Mouse (Mus musculus): ENCODE results near the gene Pold1. TPM values are rescaled to one million over a fixed set of nuclear protein-coding genes. Genes with fewer than 3 reads are reported as not detected.
A peak's percentile ranks its signal among the peaks of the same experiment; 100 is the strongest.

Gene Pold1
- total RNA-seq, 1 experiment: 108 TPM

DNA sequence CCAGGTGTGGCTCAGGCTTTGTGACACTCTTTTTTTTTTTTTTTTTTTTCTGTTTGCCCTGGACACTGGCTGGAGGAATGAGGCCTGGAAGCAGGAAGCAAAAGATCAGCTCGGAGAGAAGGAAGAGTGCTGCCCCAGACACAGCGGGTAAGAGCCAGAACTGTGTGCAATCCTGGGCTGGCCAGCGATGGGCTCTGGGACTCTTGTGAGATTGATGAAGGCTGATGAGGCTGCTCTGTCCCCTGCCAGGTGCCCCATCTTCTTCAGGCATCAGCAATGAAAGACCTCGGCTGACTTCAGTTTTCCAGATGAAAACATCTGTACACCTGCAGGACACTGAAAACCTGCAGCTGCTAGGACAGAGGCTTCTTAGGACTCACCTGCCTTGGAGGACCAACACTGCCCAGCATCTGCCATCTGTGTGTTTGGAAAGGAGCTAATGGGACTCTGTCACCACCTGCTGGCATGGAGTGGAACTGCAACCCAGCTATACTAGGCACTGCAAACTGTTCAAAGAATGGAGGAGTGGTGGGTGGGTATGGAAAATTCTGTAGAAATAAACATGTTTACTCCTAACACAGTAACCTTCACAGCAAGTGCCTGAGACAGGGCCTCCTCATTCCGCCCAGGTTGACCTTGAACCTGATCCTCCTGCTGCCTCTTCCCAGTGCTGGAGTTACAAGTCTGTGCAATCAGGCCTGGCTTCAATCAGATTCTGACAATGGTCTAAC lies 63.6 kb downstream of the Pold1 start:
- H3K9ac ChIP-seq (ENCODE audit: insufficient read depth, low read depth, low read length, poor library complexity, severe bottlenecking): no peak overlapping the region
- TF ChIP-seq ZC3H11A (IDR thresholded peaks at IDR 0.05; ENCODE audit: borderline replicate concordance, low read depth, low read length): peak; percentile 74
- no peak for TF ChIP-seq HCFC1 (IDR thresholded peaks at IDR 0.05; ENCODE audit: borderline replicate concordance, insufficient read depth, low read length)
- 0 out of 2 replicates have a peak, but pooled peaks have one; percentile 7 for TF ChIP-seq MAFK (IDR thresholded peaks at IDR 0.05; ENCODE audit: insufficient read depth, low read depth, low read length)
- in situ Hi-C loops (cut with MboI; ENCODE audit: low sequenced_read_pairs in 2 of 2, unreplicated experiment in 2 of 2): no loop called here
- DNase-seq (ENCODE audit: low read depth, low spot score): peak; percentile 79
- peaks cover 0 to 16% of the 10 kb centered on the region in 2 experiments; a peak in 1 of 4 replicates for H3K4me1 ChIP-seq (ENCODE audit: control insufficient read depth in 2 of 2, insufficient read depth in 2 of 2, low read length in 2 of 2, poor library complexity in 1 of 2)
- H3K36me3 ChIP-seq (ENCODE audit: control insufficient read depth, insufficient read depth, low read length, poor library complexity, severe bottlenecking): peaks cover 13% of the 10 kb centered on the region; the same call in 1 of the 2 replicates
- no peak overlapping the region for H3K27ac ChIP-seq (ENCODE audit: insufficient read depth, low read depth, low read length, poor library complexity, severe bottlenecking)
- H3K9me3 ChIP-seq (ENCODE audit: control insufficient read depth, insufficient read depth, low read depth, low read length): no peaks in the 10 kb centered on the region
- no peak overlapping the region for H3K4me3 ChIP-seq (ENCODE audit: insufficient read depth in 1 of 2, low read depth in 1 of 2, low read length in 2 of 2, poor library complexity in 1 of 2, severe bottlenecking in 1 of 2)

DNA sequence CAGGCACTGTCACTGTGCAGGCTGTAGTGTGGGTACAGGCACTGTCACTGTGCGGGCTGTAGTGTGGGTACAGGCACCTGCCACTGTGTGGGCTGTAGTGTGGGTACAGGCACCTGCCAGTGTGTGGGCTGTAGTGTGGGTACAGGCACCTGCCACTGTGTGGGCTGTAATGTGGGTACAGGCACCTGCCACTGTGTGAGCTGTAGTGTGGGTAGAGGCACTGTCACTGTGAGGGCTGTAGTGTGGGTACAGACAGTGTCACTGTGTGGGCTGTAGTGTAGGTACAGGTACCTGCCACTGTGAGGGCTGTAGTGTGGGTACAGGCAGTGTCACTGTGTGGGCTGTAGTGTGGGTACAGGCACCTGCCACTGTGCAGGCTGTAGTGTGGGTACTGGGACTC lies 64.5 kb downstream of the Pold1 start:
- no peak for DNase-seq (ENCODE audit: low read depth, low spot score)
- no peak overlapping the region for H3K27ac ChIP-seq (ENCODE audit: insufficient read depth, low read depth, low read length, poor library complexity, severe bottlenecking)

DNA sequence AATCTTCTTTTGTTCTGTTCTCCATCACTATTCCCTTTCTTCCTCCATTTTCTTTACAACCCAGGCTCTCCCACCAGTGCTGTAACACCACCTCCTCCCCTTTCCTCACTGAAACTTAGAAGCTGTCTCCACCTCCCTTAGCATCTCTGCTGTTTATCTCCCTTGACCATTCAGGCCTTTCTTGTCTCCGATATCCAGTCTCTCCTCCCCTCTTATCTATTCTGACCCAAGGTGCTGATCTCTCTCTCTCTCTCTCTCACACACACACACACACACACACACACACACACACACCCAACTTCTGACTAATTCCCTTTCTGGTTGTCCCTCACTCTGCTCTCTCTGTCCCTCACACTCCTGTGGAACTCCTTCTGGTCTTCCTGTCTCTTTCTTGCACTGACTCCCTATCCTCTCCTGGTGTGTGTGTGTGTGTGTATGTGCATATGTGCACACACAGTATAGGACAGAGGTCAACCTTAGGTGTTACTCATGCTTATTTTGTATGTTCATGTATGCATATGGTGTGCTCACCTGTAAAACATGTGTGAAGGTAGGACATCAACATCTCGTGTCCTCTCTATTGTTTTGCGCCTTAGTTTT lies 65.7 kb downstream of the Pold1 start:
- TF ChIP-seq CHD2 (IDR thresholded peaks at IDR 0.05; ENCODE audit: low read depth, low read length) (no peak), ZC3H11A (IDR thresholded peaks at IDR 0.05; ENCODE audit: borderline replicate concordance, low read depth, low read length) (no peak), HCFC1 (IDR thresholded peaks at IDR 0.05; ENCODE audit: borderline replicate concordance, insufficient read depth, low read length) (no peak), ZNF384 (IDR thresholded peaks at IDR 0.05; ENCODE audit: low read depth, low read length) (no peak), MAFK (IDR thresholded peaks at IDR 0.05; ENCODE audit: insufficient read depth, low read depth, low read length) (no peak)
- no peak overlapping the region for H3K27ac ChIP-seq (ENCODE audit: insufficient read depth, low read depth, low read length, poor library complexity, severe bottlenecking)
- in situ Hi-C loops (cut with MboI; ENCODE audit: low sequenced_read_pairs in 2 of 2, unreplicated experiment in 2 of 2): no loop called here
- no peaks in the 10 kb centered on the region; the same call in 1 of the 2 replicates for H3K36me3 ChIP-seq (ENCODE audit: control insufficient read depth, insufficient read depth, low read length, poor library complexity, severe bottlenecking)
- H3K9ac ChIP-seq (ENCODE audit: insufficient read depth, low read depth, low read length, poor library complexity, severe bottlenecking): no peak overlapping the region
- no peaks in the 10 kb centered on the region for H3K9me3 ChIP-seq (ENCODE audit: control insufficient read depth, insufficient read depth, low read depth, low read length)
- no peak overlapping the region for H3K4me3 ChIP-seq (ENCODE audit: insufficient read depth in 1 of 2, low read depth in 1 of 2, low read length in 2 of 2, poor library complexity in 1 of 2, severe bottlenecking in 1 of 2)
- DNase-seq (ENCODE audit: low read depth, low spot score): no peak
- H3K4me1 ChIP-seq (ENCODE audit: control insufficient read depth in 2 of 2, insufficient read depth in 2 of 2, low read length in 2 of 2, poor library complexity in 1 of 2): peaks cover 0 to 16% of the 10 kb centered on the region in 2 experiments; a peak in 1 of 4 replicates

More for the DNA sequence above, 64.5 kb downstream of the Pold1 start:
- in situ Hi-C loops (cut with MboI; ENCODE audit: low sequenced_read_pairs in 2 of 2, unreplicated experiment in 2 of 2): no loop called here
- no peaks in the 10 kb centered on the region for H3K9me3 ChIP-seq (ENCODE audit: control insufficient read depth, insufficient read depth, low read depth, low read length)
- TF ChIP-seq ZC3H11A (IDR thresholded peaks at IDR 0.05; ENCODE audit: borderline replicate concordance, low read depth, low read length) (no peak), CHD2 (IDR thresholded peaks at IDR 0.05; ENCODE audit: low read depth, low read length) (no peak), HCFC1 (IDR thresholded peaks at IDR 0.05; ENCODE audit: borderline replicate concordance, insufficient read depth, low read length) (no peak), MAFK (IDR thresholded peaks at IDR 0.05; ENCODE audit: insufficient read depth, low read depth, low read length) (no peak), ZNF384 (IDR thresholded peaks at IDR 0.05; ENCODE audit: low read depth, low read length) (no peak)
- no peak overlapping the region for H3K9ac ChIP-seq (ENCODE audit: insufficient read depth, low read depth, low read length, poor library complexity, severe bottlenecking)
- H3K4me1 ChIP-seq (ENCODE audit: control insufficient read depth in 2 of 2, insufficient read depth in 2 of 2, low read length in 2 of 2, poor library complexity in 1 of 2): peaks cover 0 to 16% of the 10 kb centered on the region in 2 experiments; a peak in 1 of 4 replicates
- H3K36me3 ChIP-seq (ENCODE audit: control insufficient read depth, insufficient read depth, low read length, poor library complexity, severe bottlenecking): peaks cover 8% of the 10 kb centered on the region; the same call in 1 of the 2 replicates
- H3K4me3 ChIP-seq (ENCODE audit: insufficient read depth in 1 of 2, low read depth in 1 of 2, low read length in 2 of 2, poor library complexity in 1 of 2, severe bottlenecking in 1 of 2): no peak overlapping the region

Other genes starting within 250 kb of the Pold1 start
- 2.2 TPM in 2 replicates for gene Clec11a, start 241.9 kb downstream of the Pold1 start, total RNA-seq (2012; rRNA removed)
- gene Shank1, start 238.6 kb downstream of the Pold1 start, total RNA-seq (2012; rRNA removed): 1.0 and 1.5 TPM in 2 replicates
- 5.8 and 8.0 TPM in 2 replicates for gene Syt3, start 164.7 kb downstream of the Pold1 start, total RNA-seq (2012; rRNA removed)
- 1.4 and 4.8 TPM in 2 replicates for gene 1700008O03Rik, start 163.0 kb downstream of the Pold1 start, total RNA-seq (2012; rRNA removed)
- gene Lrrc4b, start 119.8 kb downstream of the Pold1 start, total RNA-seq (2012; rRNA removed): 0.18 TPM in 1 of 2 replicates, not detected in the other
- not detected in 2 replicates for gene Aspdh, start 83.5 kb downstream of the Pold1 start, total RNA-seq (2012; rRNA removed)
- 18.6 and 18.9 TPM in 2 replicates for gene Josd2, start 80.9 kb downstream of the Pold1 start, total RNA-seq (2012; rRNA removed)
- gene Emc10, start 52.3 kb downstream of the Pold1 start, total RNA-seq (2012; rRNA removed): 64.2 and 104 TPM in 2 replicates
- 3.4 and 4.2 TPM in 2 replicates for gene Fam71e1, start 52.3 kb downstream of the Pold1 start, total RNA-seq (2012; rRNA removed)
- gene Mybpc2, start 24.2 kb downstream of the Pold1 start, total RNA-seq (2012; rRNA removed): 0.80 and 1.6 TPM in 2 replicates
- gene Spib, start 16.8 kb downstream of the Pold1 start, total RNA-seq (2012; rRNA removed): 0.67 and 0.90 TPM in 2 replicates
- 78.5 and 144 TPM in 2 replicates for gene Nr1h2, start 5.1 kb upstream of the Pold1 start, total RNA-seq (2012; rRNA removed)
- gene Napsa, start 23.5 kb upstream of the Pold1 start, total RNA-seq (2012; rRNA removed): 13.7 and 52.5 TPM in 2 replicates
- gene Kcnc3, start 41.8 kb upstream of the Pold1 start, total RNA-seq (2012; rRNA removed): 9.5 and 12.4 TPM in 2 replicates
- 7.0 and 9.8 TPM in 2 replicates for gene Myh14, start 122.0 kb upstream of the Pold1 start, total RNA-seq (2012; rRNA removed)
- gene Izumo2, start 159.9 kb upstream of the Pold1 start, total RNA-seq (2012; rRNA removed): 0.40 and 0.79 TPM in 2 replicates
- 17.8 and 23.2 TPM in 2 replicates for gene Vrk3, start 199.6 kb upstream of the Pold1 start, total RNA-seq (2012; rRNA removed)
- gene Zfp473, start 202.2 kb upstream of the Pold1 start, total RNA-seq (2012; rRNA removed): 15.1 and 20.3 TPM in 2 replicates